Mouse (Mus musculus): ENCODE measurements around the gene Fbxw8. TPM values are rescaled to one million over a fixed set of nuclear protein-coding genes. Genes with fewer than 3 reads are reported as not detected.

Fbxw8 gene
- polyA plus RNA-seq, 1 experiment from 2014 or later: 23.6 TPM

DNA sequence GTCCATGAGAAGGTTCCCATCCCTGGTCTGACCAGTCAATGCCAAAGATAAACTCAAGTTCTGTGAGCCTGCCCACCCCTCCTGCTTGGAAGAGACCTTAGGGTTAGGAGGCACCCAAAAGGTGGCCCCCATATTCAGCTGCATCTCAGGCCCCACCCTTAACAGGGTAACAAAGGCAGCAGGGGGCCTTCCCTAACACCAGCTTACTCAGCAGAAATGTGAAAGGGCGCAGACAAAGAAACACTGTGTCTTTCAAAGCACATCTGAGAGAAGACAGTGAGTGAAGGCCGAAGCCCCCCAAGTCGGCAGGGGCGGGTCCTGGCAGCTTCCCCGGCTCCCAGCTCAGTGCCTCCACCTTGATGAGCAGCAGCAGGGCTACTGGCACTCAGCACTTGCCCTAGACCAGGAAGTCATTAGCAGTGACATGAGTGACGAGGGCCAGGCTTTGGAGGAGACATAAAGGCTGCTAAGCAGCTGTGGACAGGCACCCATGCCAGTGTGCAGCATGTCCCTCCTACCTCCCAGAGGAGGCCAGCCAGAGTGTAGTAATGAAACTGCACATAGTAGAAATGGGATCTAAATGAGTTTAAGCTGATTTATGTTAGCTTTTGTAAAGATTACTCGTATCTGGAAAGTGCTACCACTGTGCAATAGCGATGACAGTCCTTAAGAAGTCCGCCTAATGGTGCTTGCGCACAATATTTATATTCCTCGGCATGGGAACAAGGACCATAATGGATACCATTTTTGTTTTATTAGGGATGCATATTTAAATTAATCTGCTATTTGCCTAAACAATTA lies 56.0 kb downstream of the Fbxw8 start:
- H3K36me3 ChIP-seq: peaks cover 13% of the 10 kb centered on the region
- H3K27ac ChIP-seq: peak overlapping the region; percentile 62; the same call in 1 of the 2 replicates

DNA sequence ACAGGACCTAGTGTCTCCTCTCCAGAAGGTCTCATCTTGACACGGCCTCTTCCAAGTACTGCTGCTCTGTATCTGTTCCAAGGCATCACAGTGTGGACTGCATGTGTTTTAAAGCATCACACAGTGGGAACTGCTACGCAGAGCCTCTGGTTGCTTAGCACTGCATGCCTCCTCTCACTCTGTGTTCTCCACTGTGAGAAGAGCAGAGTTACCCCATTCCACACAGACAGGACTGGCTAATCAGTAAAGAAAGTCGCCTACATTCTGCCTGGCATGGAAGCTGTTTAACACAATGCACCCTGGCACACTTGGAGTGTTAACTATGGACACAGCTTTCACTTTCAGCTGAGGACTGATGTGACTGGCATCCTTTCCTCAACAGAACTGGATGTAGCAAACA lies 58.9 kb downstream of the Fbxw8 start:
- H3K4me2 ChIP-seq: no peak overlapping the region
- no peak overlapping the region for H3K4me3 ChIP-seq (replicated peaks)
- no peaks in the 10 kb centered on the region for H3K4me1 ChIP-seq
- H3K9me3 ChIP-seq: no peaks in the 10 kb centered on the region
- no peaks in the 10 kb centered on the region for H3K27me3 ChIP-seq (replicated peaks)
- no peak overlapping the region for H3K27ac ChIP-seq
- H3K36me3 ChIP-seq: peaks cover 26% of the 10 kb centered on the region
- WGBS: 83% methylated on average over 3 of the region's 3 CpGs
- ATAC-seq (ENCODE audit: insufficient read depth, low FRiP score, low read depth): no peak
- no peak overlapping the region for H3K9ac ChIP-seq

More for the DNA sequence above, 56.0 kb downstream of the Fbxw8 start:
- no peaks in the 10 kb centered on the region for H3K4me1 ChIP-seq
- ATAC-seq (ENCODE audit: insufficient read depth, low FRiP score, low read depth): peak; percentile 38; the same call in 1 of the 2 replicates
- H3K9ac ChIP-seq: no peak overlapping the region
- 60% methylated on average over 11 of the region's 11 CpGs for WGBS
- no peaks in the 10 kb centered on the region for H3K27me3 ChIP-seq (replicated peaks)
- H3K4me3 ChIP-seq (replicated peaks): no peak overlapping the region
- no peaks in the 10 kb centered on the region for H3K9me3 ChIP-seq
- H3K4me2 ChIP-seq: no peak overlapping the region

- Histone ChIP-seq H3K9ac (no peak overlapping the region), H3K4me3 (replicated peaks) (no peak overlapping the region), H3K9me3 (no peaks in the 10 kb centered on the region), H3K4me1 (no peaks in the 10 kb centered on the region), H3K27me3 (replicated peaks) (no peaks in the 10 kb centered on the region), H3K4me2 (no peak overlapping the region), H3K36me3 (peaks cover 31% of the 10 kb centered on the region), H3K27ac (no peak overlapping the region)
- ATAC-seq (ENCODE audit: insufficient read depth, low FRiP score, low read depth): no peak
- WGBS: 87% methylated on average over 4 of the region's 4 CpGs
Measured at GRCm38 (mm10) chr5:118095849-118096248, 59.4 kb downstream of the Fbxw8 start.

DNA sequence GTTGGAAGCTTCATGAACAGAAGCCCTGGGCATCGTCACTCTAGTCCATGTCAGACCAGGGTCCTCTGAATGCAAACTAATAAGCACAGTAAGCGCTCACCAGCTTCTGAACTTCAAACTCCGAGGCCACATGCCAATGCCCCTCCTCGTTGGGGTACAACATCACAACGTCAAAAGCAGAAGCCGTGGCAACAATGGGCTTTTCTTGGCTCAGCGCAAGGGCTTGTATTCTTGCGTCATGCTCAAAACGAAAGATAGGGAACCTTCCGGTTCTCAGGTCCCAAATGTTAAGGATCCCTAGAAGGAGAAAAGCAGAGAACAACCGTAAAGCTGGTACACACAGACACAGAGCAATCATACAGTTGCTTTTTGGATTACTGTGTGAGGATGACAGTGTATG lies 59.8 kb downstream of the Fbxw8 start:
- no peaks in the 10 kb centered on the region for H3K9me3 ChIP-seq
- WGBS: 89% methylated on average over 11 of the region's 11 CpGs
- H3K27me3 ChIP-seq (replicated peaks): no peaks in the 10 kb centered on the region
- no peak for ATAC-seq (ENCODE audit: insufficient read depth, low FRiP score, low read depth)
- no peak overlapping the region for H3K4me2 ChIP-seq
- no peak overlapping the region for H3K27ac ChIP-seq
- H3K4me3 ChIP-seq (replicated peaks): no peak overlapping the region
- H3K4me1 ChIP-seq: no peaks in the 10 kb centered on the region
- no peak overlapping the region for H3K9ac ChIP-seq
- peaks cover 35% of the 10 kb centered on the region for H3K36me3 ChIP-seq

- Histone ChIP-seq H3K4me2 (no peak overlapping the region), H3K36me3 (peaks cover 37% of the 10 kb centered on the region), H3K27ac (no peak overlapping the region), H3K9ac (no peak overlapping the region), H3K4me1 (no peaks in the 10 kb centered on the region), H3K4me3 (replicated peaks) (no peak overlapping the region), H3K27me3 (replicated peaks) (no peaks in the 10 kb centered on the region), H3K9me3 (no peaks in the 10 kb centered on the region)
- 77% methylated on average over 11 of the region's 11 CpGs for WGBS
- no peak for ATAC-seq (ENCODE audit: insufficient read depth, low FRiP score, low read depth)
Measured at GRCm38 (mm10) chr5:118093321-118094035, 61.8 kb downstream of the Fbxw8 start.

GRCm38 (mm10) chr5:118090837-118091236 lies 64.4 kb downstream of the Fbxw8 start:
- WGBS: 88% methylated on average over 2 of the region's 2 CpGs
- H3K4me3 ChIP-seq (replicated peaks): no peak overlapping the region
- no peaks in the 10 kb centered on the region for H3K9me3 ChIP-seq
- no peaks in the 10 kb centered on the region for H3K4me1 ChIP-seq
- no peak overlapping the region for H3K27ac ChIP-seq
- ATAC-seq (ENCODE audit: insufficient read depth, low FRiP score, low read depth): no peak
- no peak overlapping the region for H3K9ac ChIP-seq
- H3K36me3 ChIP-seq: peaks cover 34% of the 10 kb centered on the region
- no peak overlapping the region for H3K4me2 ChIP-seq
- no peaks in the 10 kb centered on the region for H3K27me3 ChIP-seq (replicated peaks)

- WGBS: 96% methylated on average over 6 of the region's 6 CpGs
- no peak overlapping the region for H3K9ac ChIP-seq
- no peaks in the 10 kb centered on the region for H3K9me3 ChIP-seq
- ATAC-seq (ENCODE audit: insufficient read depth, low FRiP score, low read depth): no peak
- no peak overlapping the region for H3K4me3 ChIP-seq (replicated peaks)
- no peak overlapping the region for H3K4me2 ChIP-seq
- no peak overlapping the region for H3K27ac ChIP-seq
- H3K27me3 ChIP-seq (replicated peaks): no peaks in the 10 kb centered on the region
- H3K36me3 ChIP-seq: peaks cover 30% of the 10 kb centered on the region
- H3K4me1 ChIP-seq: no peaks in the 10 kb centered on the region
Measured at GRCm38 (mm10) chr5:118090101-118090500, 65.2 kb downstream of the Fbxw8 start.

DNA sequence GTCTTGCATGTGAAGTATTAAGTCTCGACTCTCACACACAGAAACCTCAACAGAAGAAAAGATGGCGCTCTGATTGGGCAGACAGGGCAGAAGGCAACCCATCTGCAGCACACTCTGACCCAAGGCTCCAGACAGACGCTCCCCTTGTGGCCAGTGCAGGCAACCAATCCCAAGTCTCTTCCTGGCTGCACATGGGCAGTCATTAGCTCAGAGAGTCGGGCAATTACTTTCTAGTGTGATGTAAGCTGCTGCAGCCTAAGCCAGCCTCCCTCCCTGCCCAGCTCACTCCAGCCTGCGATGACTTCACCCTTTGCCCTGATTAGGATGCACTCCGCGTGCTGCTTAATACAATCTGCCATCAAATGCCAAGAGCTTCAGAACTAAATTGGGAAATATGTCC lies 66.2 kb downstream of the Fbxw8 start:
- H3K36me3 ChIP-seq: peaks cover 23% of the 10 kb centered on the region
- peaks cover 6% of the 10 kb centered on the region; the same call in 1 of the 2 replicates for H3K4me1 ChIP-seq
- H3K4me2 ChIP-seq: no peak overlapping the region
- H3K27ac ChIP-seq: no peak overlapping the region
- H3K27me3 ChIP-seq (replicated peaks): no peaks in the 10 kb centered on the region
- peak; percentile 41; the same call in 1 of the 2 replicates for ATAC-seq (ENCODE audit: insufficient read depth, low FRiP score, low read depth)
- no peaks in the 10 kb centered on the region for H3K9me3 ChIP-seq
- H3K4me3 ChIP-seq (replicated peaks): no peak overlapping the region
- 58% methylated on average over 7 of the region's 7 CpGs for WGBS
- no peak overlapping the region for H3K9ac ChIP-seq

GRCm38 (mm10) chr5:118086956-118087355 lies 68.3 kb downstream of the Fbxw8 start:
- Histone ChIP-seq H3K27me3 (replicated peaks) (no peaks in the 10 kb centered on the region), H3K4me2 (no peak overlapping the region), H3K9ac (no peak overlapping the region), H3K9me3 (no peaks in the 10 kb centered on the region), H3K27ac (no peak overlapping the region), H3K36me3 (peaks cover 16% of the 10 kb centered on the region), H3K4me3 (replicated peaks) (no peak overlapping the region), H3K4me1 (peaks cover 11% of the 10 kb centered on the region; the same call in 1 of the 2 replicates)
- no peak for ATAC-seq (ENCODE audit: insufficient read depth, low FRiP score, low read depth)
- WGBS: 27% methylated on average over 7 of the region's 7 CpGs

GRCm38 (mm10) chr5:118085313-118085712 lies 70.0 kb downstream of the Fbxw8 start:
- no peak overlapping the region for H3K4me3 ChIP-seq (replicated peaks)
- 83% methylated on average over 7 of the region's 7 CpGs for WGBS
- H3K4me2 ChIP-seq: no peak overlapping the region

GRCm38 (mm10) chr5:118084171-118084727 lies 71.0 kb downstream of the Fbxw8 start:
- no peak overlapping the region for H3K27ac ChIP-seq
- no peaks in the 10 kb centered on the region for H3K27me3 ChIP-seq (replicated peaks)
- 62% methylated on average over 10 of the region's 10 CpGs for whole genome bisulfite sequencing
- H3K4me2 ChIP-seq: no peak overlapping the region
- no peak for ATAC-seq (ENCODE audit: insufficient read depth, low FRiP score, low read depth)
- no peaks in the 10 kb centered on the region for H3K36me3 ChIP-seq
- H3K9me3 ChIP-seq: no peaks in the 10 kb centered on the region
- H3K9ac ChIP-seq: no peak overlapping the region
- no peak overlapping the region for H3K4me3 ChIP-seq (replicated peaks)
- H3K4me1 ChIP-seq: peaks cover 11% of the 10 kb centered on the region; the same call in 1 of the 2 replicates

More at GRCm38 (mm10) chr5:118085313-118085712, 70.0 kb downstream of the Fbxw8 start:
- Histone ChIP-seq H3K36me3 (peaks cover 1% of the 10 kb centered on the region; the same call in 1 of the 2 replicates), H3K4me1 (peaks cover 11% of the 10 kb centered on the region; the same call in 1 of the 2 replicates), H3K27me3 (replicated peaks) (no peaks in the 10 kb centered on the region), H3K27ac (no peak overlapping the region), H3K9me3 (no peaks in the 10 kb centered on the region), H3K9ac (no peak overlapping the region)
- no peak for ATAC-seq (ENCODE audit: insufficient read depth, low FRiP score, low read depth)
